11 mouse cellular contexts compared by ENCODE assay signal in genomic region chr4:150661886-150662285, GRCm38 (mm10). TPM values are rescaled to one million over a fixed set of nuclear protein-coding genes. Genes with fewer than 3 reads are reported as not detected.
DNase-seq lines count a peak whose midpoint lies in the region; ATAC-seq and TF ChIP-seq lines count a peak whose summit lies in the region.
"Had no signal": no experiment of that assay in that cellular context is flagged by ENCODE, and none has a peak within 500 bp of the region (broad histone marks: within the 10 kb centered on the region; RNA-seq: fewer than 3 reads in every experiment).

No protein-coding gene starts in this region.

- no peak for TF ChIP-seq CTCF in midbrain, postnatal 0 days (IDR thresholded peaks at IDR 0.05)

- H3K9me3 ChIP-seq in kidney, embryonic 14.5 days (ENCODE audit: control insufficient read depth, low read length) = no peaks in the 10 kb centered on the region
- no peaks in the 10 kb centered on the region for H3K9me3 ChIP-seq in embryonic facial prominence, embryonic 15.5 days (replicated peaks)
- H3K9me3 ChIP-seq in intestine, embryonic 15.5 days = no peaks in the 10 kb centered on the region
- H3K9me3 ChIP-seq in midbrain, postnatal 0 days (ENCODE audit: low read length) = no peaks in the 10 kb centered on the region

- WGBS in kidney, embryonic 14.5 days = 4% methylated on average over 13 of the region's 13 CpGs
- WGBS in embryonic facial prominence, embryonic 15.5 days = 7% methylated on average over 13 of the region's 13 CpGs
- WGBS in intestine, embryonic 15.5 days = 15% methylated on average over 13 of the region's 13 CpGs
- WGBS in midbrain, postnatal 0 days = 8% methylated on average over 13 of the region's 13 CpGs

- intact Hi-C loops in left cerebral cortex, postnatal 14 days (cut with DNase I) = loop anchor here (2.0 kb wide), 1 partner anchor 185 kb away; no protein-coding TSS in a partner anchor

- no peaks in the 10 kb centered on the region for H3K27me3 ChIP-seq in kidney, embryonic 14.5 days (ENCODE audit: control insufficient read depth, insufficient read depth, low read length)
- H3K27me3 ChIP-seq in embryonic facial prominence, embryonic 15.5 days = no peaks in the 10 kb centered on the region
- H3K27me3 ChIP-seq in intestine, embryonic 15.5 days (replicated peaks) = no peaks in the 10 kb centered on the region
- no peaks in the 10 kb centered on the region for H3K27me3 ChIP-seq in midbrain, postnatal 0 days (ENCODE audit: insufficient read depth, low read length)

- no peak for DNase-seq in kidney, adult 9 months
- DNase-seq in midbrain, postnatal 0 days (ENCODE audit: low spot score) = no peak
- no peak for DNase-seq in frontal cortex, postnatal 14 days (ENCODE audit: low spot score in 2 of 2)
- no peak for DNase-seq in left cerebral cortex, postnatal 14 days (ENCODE audit: low spot score in 2 of 2)
- no peak for DNase-seq in right cerebral cortex, postnatal 10 days (ENCODE audit: low spot score in 2 of 2)
- DNase-seq: cerebellum, adult 9-11 months; gastrocnemius, postnatal 14 days had no signal

- peaks cover 13% of the 10 kb centered on the region for H3K4me1 ChIP-seq in kidney, embryonic 14.5 days (ENCODE audit: control insufficient read depth, insufficient read depth, low read length)
- H3K4me1 ChIP-seq in embryonic facial prominence, embryonic 15.5 days = peaks cover 16% of the 10 kb centered on the region
- H3K4me1 ChIP-seq in intestine, embryonic 15.5 days (replicated peaks) = peaks cover 3% of the 10 kb centered on the region; the same call in 1 of the 2 replicates
- H3K4me1 ChIP-seq in midbrain, postnatal 0 days (ENCODE audit: insufficient read depth, low read length) = no peaks in the 10 kb centered on the region

- H3K27ac ChIP-seq in kidney, embryonic 14.5 days (ENCODE audit: low read depth, low read length) = no peak overlapping the region
- H3K27ac ChIP-seq in embryonic facial prominence, embryonic 15.5 days (replicated peaks) = no peak overlapping the region
- H3K27ac ChIP-seq in intestine, embryonic 15.5 days = no peak overlapping the region
- H3K27ac ChIP-seq in midbrain, postnatal 0 days (ENCODE audit: low read depth, low read length) = no peak overlapping the region

- no peaks in the 10 kb centered on the region for H3K36me3 ChIP-seq in kidney, embryonic 14.5 days (ENCODE audit: control insufficient read depth, insufficient read depth, low read length)
- H3K36me3 ChIP-seq in embryonic facial prominence, embryonic 15.5 days = no peaks in the 10 kb centered on the region
- H3K36me3 ChIP-seq in intestine, embryonic 15.5 days = no peaks in the 10 kb centered on the region
- H3K36me3 ChIP-seq in midbrain, postnatal 0 days (ENCODE audit: insufficient read depth, low read length) = no peaks in the 10 kb centered on the region

- no peak for ATAC-seq in kidney, embryonic 14.5 days (ENCODE audit: low FRiP score, low TSS enrichment)
- no peak for ATAC-seq in embryonic facial prominence, embryonic 15.5 days (ENCODE audit: insufficient number of reproducible peaks, low FRiP score, low TSS enrichment, low read depth)
- no peak for ATAC-seq in intestine, embryonic 15.5 days
- ATAC-seq in midbrain, postnatal 0 days (ENCODE audit: low FRiP score) = no peak

- H3K9ac ChIP-seq in kidney, embryonic 14.5 days (ENCODE audit: low read depth, low read length) = peak overlapping the region; percentile 14; the same call in 1 of the 2 replicates
- H3K9ac ChIP-seq in embryonic facial prominence, embryonic 15.5 days = no peak overlapping the region
- H3K9ac ChIP-seq in intestine, embryonic 15.5 days = peak overlapping the region; percentile 26; the same call in 1 of the 2 replicates
- H3K9ac ChIP-seq in midbrain, postnatal 0 days (replicated peaks; ENCODE audit: low read length, poor library complexity, severe bottlenecking) = no peak overlapping the region

- peak overlapping the region; percentile 43 for H3K4me2 ChIP-seq in kidney, embryonic 14.5 days (replicated peaks; ENCODE audit: low read depth, low read length)
- peak overlapping the region; percentile 44 for H3K4me2 ChIP-seq in embryonic facial prominence, embryonic 15.5 days (replicated peaks)
- peak overlapping the region; percentile 56 for H3K4me2 ChIP-seq in intestine, embryonic 15.5 days (replicated peaks)
- H3K4me2 ChIP-seq in midbrain, postnatal 0 days (ENCODE audit: low read depth, low read length, poor library complexity, severe bottlenecking) = peak overlapping the region; percentile 22

- H3K4me3 ChIP-seq in kidney, embryonic 14.5 days (ENCODE audit: low read length) = peak overlapping the region; percentile 13; the same call in 1 of the 2 replicates
- H3K4me3 ChIP-seq in embryonic facial prominence, embryonic 15.5 days (replicated peaks) = peak overlapping the region; percentile 19
- peak overlapping the region; percentile 9; the same call in 1 of the 2 replicates for H3K4me3 ChIP-seq in intestine, embryonic 15.5 days (replicated peaks)
- H3K4me3 ChIP-seq in midbrain, postnatal 0 days (ENCODE audit: low read depth, low read length) = 0 out of 2 replicates have a peak overlapping the region, but pooled peaks have one; percentile 2
- H3K4me3 ChIP-seq: myocyte had no signal

RNA-seq across cellular contexts. Expression of gene Slc45a1, which starts 9.9 kb away (rescaled TPM):
- polyA plus RNA-seq in kidney, embryonic 14.5 days (2014; fragmentation: Nextera tagmentation; extraction: Ambion mirVana) = not detected in 2 replicates
- 0.43 and 0.76 TPM in 2 replicates for polyA plus RNA-seq in embryonic facial prominence, embryonic 15.5 days (2015; fragmentation: Nextera tagmentation; extraction: Ambion mirVana)
- 0.80 and 1.2 TPM in 2 replicates for polyA plus RNA-seq in intestine, embryonic 15.5 days (2015; fragmentation: Nextera tagmentation; extraction: Ambion mirVana)
- total RNA-seq in midbrain, postnatal 0 days (2014; rRNA removed) = 49.1 and 51.1 TPM in 2 replicates
- 54.8 and 58.4 TPM in 2 replicates for polyA plus RNA-seq in midbrain, postnatal 0 days (2015; fragmentation: Nextera tagmentation; extraction: Ambion mirVana)
- total RNA-seq in left cerebral cortex, postnatal 14 days (2021) = 10 to 100 TPM; 50.7 to 52.5 TPM
- total RNA-seq: gastrocnemius, postnatal 14 days had no signal
- polyA plus RNA-seq: myocyte had no signal

Comparison
In these comparisons a context has a peak if more than half of its experiments do, and no peak if none do; other contexts are left out.
1. H3K9ac ChIP-seq: peak in kidney, embryonic 14.5 days (single experiment) and intestine, embryonic 15.5 days (single experiment); none in embryonic facial prominence, embryonic 15.5 days (single experiment) and midbrain, postnatal 0 days (single experiment).
2. RNA of gene Slc45a1, which starts 9.9 kb away (polyA plus RNA-seq): 54.8 to 58.4 TPM in midbrain, postnatal 0 days; 0.80 to 1.2 TPM in intestine, embryonic 15.5 days, 0.43 to 0.76 TPM in embryonic facial prominence, embryonic 15.5 days and not detected in kidney, embryonic 14.5 days; every median in the first group is over 10 times any median in the second.
3. Peak in every context shown above with its lines, with median percentiles within 50 percentile points of each other: H3K4me2 ChIP-seq and H3K4me3 ChIP-seq.